Mouse (Mus musculus): ENCODE data around the gene Nell1.

Gene Nell1

GRCm38 (mm10) chr7:50053704-50054103 is 79.0 kb downstream of the Nell1 start:
- DNase-seq, result no peak

GRCm38 (mm10) chr7:50094461-50094860 is 119.8 kb downstream of the Nell1 start:
- no peak for DNase-seq

DNA sequence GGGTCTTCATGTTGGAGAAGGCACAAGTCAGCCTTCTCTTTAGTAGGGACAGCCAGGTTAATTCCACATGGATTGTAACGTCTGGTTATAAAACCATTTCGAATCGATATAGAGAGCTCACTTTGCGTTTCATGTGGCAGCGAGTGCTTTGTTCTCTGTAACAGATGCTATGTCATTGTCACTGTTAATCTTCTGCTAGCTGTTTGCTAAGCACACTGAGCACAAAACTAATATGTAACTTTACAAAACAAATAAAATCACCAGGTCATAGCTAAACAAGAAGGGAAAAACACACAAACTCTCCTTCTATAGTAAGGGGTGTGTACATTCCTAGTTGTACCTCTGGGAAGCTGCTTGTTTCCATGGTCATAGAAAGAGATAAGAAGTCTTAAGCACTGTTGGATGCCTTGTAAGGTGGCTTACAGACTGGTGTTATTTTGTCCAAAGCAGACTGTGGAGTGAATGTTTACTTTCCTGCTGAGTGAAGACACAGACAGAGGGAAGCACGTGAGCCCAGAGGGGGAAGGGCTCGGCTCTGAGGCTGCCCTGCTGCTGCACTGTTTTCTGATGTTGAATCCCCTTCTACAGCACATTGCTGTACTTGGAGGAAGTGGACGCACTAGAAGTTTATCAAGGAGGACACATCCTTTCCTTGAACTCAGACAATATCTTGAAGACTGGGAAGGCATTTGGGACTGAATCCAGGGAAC is 131.1 kb downstream of the Nell1 start:
- DNase-seq, result no peak

DNA sequence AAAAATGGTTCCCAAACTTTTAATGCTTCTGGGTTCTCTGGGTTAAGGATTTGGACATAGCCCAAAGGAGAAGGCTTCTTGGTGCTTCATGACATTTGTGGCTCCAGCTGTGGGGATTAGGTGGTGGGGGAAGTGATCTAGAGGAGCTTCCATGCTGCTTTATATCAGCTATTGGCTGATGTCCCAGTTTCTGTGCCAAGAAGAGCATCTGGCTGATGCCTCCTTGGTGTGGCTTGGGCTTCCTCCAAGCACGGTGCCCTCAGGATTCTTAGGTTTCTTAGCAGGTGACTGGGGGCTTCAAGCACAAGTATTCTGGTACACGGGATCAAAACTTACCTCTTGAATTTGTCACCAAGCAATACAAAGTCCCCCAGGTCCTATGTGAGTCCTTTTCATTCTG is 132.6 kb downstream of the Nell1 start:
- no peak for DNase-seq

DNA sequence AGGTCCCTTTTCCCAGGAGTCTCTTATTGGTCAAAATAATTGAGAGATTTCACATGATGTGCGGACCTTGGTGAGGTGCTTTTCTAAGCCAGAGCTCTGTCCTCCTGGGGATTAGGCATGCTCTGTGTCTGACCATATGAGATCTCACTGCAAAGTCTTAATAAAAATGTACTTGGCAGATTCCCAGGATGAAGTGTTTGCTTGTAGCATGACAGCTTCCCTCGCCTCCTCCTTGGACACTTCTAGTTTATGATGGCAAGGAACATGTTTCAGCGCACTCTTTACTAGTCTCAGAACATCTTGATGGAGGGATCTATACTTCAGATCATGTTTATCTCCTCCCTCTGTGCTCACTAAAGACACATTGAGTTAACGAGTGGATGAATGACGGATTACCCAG is 143.7 kb downstream of the Nell1 start:
- DNase-seq, result no peak

- DNase-seq, result no peak
Measured at GRCm38 (mm10) chr7:50137706-50138105, 163.0 kb downstream of the Nell1 start.

- DNase-seq, result no peak
Measured at GRCm38 (mm10) chr7:50149326-50149725, 174.7 kb downstream of the Nell1 start.

DNA sequence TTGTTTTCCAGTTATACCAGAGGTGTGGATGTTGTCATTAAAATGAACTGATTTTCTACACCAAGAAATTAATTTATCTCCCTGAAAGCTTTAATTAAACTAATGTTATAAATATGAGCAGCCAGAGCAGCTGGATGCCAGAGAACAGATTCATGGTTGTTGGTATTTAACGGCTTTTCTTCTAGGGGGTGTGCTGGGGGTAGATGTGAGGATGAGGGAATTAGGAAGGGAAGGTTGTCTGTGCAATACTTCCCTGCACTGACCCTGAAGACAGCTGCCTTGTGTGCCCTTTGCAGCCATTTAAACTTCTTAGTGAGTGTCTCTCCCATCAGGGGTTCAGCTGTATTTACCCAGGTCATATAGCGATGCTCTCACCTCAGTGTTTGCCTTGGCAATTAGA is 176.2 kb downstream of the Nell1 start:
- no peak for DNase-seq

DNA sequence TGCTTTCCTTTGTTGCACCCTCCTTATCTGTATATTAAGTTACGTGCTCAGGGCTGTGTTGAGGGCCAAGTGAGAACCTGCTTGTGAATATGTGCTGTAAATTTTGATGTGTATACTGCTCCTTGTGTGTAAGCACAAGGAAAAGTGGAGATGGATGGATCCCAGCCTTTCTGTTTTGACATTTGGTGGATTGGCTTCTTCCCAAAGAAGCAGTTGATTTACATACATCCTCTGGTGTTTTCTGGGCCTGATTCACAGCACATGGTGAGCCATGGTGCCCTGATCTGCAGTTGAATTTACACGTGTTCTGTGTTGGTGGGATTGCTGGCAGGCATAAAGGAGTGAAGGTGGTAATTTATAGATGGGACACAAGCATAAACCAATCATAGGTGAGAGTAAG is 179.0 kb downstream of the Nell1 start:
- DNase-seq, result no peak

GRCm38 (mm10) chr7:50162602-50163001 is 187.9 kb downstream of the Nell1 start:
- DNase-seq, result no peak

- no peak for DNase-seq
Measured at GRCm38 (mm10) chr7:50168778-50169177, 194.1 kb downstream of the Nell1 start.

DNA sequence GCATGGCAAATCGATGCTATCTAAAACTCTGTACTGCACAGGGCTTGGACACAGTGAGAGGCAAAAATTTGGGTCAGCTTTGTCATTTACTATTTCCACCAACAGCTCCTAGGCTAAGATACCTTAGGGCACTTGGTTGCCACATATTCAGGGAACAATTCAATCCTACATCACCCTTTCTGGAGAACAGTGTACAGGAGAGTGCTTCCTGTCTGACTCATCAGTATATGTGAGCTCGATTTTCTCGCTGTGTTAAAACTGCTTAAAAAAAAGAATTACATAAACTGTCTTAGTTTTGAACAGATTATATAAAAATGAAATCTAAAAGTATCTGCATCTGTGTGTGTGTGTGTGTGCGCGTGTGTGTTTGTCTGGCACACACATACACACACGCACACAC is 211.6 kb downstream of the Nell1 start:
- no peak for DNase-seq

- no peak for DNase-seq
Measured at GRCm38 (mm10) chr7:50193955-50194354, 219.3 kb downstream of the Nell1 start.

- no peak for DNase-seq
Measured at GRCm38 (mm10) chr7:50195080-50195611, 220.5 kb downstream of the Nell1 start.

DNA sequence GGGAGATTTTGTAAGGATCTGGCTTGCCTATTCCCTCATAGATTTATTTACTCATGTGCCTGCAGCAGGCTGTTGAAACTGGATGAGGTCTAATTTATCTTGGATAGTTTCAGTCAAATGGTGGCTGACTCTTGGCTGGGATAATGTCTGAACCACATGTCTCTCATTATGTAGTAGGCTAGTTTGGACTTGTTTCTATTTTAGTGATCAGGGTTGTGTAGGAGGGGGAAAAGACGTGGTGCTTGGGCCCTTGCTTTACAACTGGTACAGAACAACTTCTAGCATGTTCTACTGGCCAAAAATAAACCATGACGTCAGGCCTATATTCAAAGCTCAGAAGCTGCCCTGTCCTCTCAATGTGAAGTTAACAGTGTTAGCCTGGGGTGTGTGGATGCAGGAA is 230.6 kb downstream of the Nell1 start:
- DNase-seq, result no peak

DNA sequence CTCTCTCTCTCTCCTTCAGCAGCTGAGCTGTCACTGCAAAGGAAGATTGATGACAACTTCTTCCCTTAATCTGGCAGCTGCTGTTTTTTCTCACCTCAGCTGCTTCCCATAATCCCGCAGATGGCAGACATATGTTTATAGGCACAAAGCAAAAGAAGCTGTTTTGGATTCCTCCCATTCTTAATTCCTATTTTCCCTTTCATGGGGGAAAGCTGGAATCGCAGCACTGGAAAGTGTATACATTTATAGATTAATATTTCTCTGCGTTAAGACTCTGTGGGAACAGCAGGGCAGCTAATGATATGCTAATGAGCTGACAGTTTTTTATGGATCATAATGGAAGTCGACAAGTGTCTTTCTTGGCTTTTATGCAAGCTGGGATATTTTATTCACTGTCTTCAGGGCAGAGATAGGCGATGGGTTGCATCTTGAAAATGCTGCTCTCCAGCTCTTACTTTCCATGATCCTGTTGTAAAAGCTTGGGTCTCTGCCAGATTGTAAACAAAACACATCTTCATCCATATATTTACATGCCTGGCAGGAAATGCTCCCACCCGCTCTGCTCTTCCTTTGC is 236.1 kb downstream of the Nell1 start:
- DNase-seq, result no peak

- no peak for DNase-seq
Measured at GRCm38 (mm10) chr7:50221849-50222248, 247.2 kb downstream of the Nell1 start.

DNA sequence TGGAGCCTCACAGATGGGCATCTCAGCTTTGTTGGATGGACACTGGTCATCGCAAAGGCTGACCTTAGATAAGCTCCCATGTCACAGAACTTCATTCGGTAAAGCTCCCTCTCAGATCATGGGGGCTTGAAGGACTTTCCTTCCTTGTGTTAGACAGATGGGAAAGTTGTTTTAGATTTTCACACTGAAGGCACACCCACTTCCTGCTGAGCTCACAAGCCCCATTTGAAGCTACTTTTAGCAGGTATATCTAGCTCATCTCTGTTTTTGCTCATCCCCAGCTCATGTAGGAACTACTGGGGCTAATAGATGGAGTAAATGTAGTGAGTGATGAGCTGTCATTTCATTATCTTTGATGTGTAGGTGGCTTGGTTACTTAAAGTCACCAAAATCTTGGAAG is 252.0 kb downstream of the Nell1 start:
- DNase-seq, result no peak

GRCm38 (mm10) chr7:50228273-50228672 is 253.6 kb downstream of the Nell1 start:
- DNase-seq, result no peak

- no peak for DNase-seq
Measured at GRCm38 (mm10) chr7:50241213-50241612, 266.5 kb downstream of the Nell1 start.

- DNase-seq, result no peak
Measured at GRCm38 (mm10) chr7:50241634-50242273, 267.1 kb downstream of the Nell1 start.

- no peak for DNase-seq
Measured at GRCm38 (mm10) chr7:50253166-50253565, 278.5 kb downstream of the Nell1 start.

- no peak for DNase-seq
Measured at GRCm38 (mm10) chr7:50260016-50260415, 285.4 kb downstream of the Nell1 start.

GRCm38 (mm10) chr7:50295508-50295907 is 320.8 kb downstream of the Nell1 start:
- no peak for DNase-seq

Data from thymus, adult 18-20 months (tissue).